Mouse (Mus musculus): ENCODE measurements around the gene Tor1aip1. TPM values are rescaled to one million over a fixed set of nuclear protein-coding genes. Genes with fewer than 3 reads are reported as not detected.

Tor1aip1 gene
- total RNA-seq, 2 experiments from 2014 or later: 79.8 to 91.5 TPM

GRCm38 (mm10) chr1:156033921-156034320, 2.4 kb downstream of the Tor1aip1 start:
- no peak for DNase-seq

GRCm38 (mm10) chr1:156028340-156028975, 7.8 kb downstream of the Tor1aip1 start:
- no peak for DNase-seq

- no peak for DNase-seq
These were observed 8.4 kb downstream of the Tor1aip1 start for GRCm38 (mm10) chr1:156027849-156028248.

- DNase-seq: no peak
These were observed 11.3 kb downstream of the Tor1aip1 start for GRCm38 (mm10) chr1:156024831-156025503.

GRCm38 (mm10) chr1:156020402-156020801, 15.9 kb downstream of the Tor1aip1 start:
- DNase-seq: no peak

GRCm38 (mm10) chr1:156019800-156020199, 16.5 kb downstream of the Tor1aip1 start:
- DNase-seq: no peak

GRCm38 (mm10) chr1:156009003-156009402, 27.3 kb downstream of the Tor1aip1 start:
- no peak for DNase-seq

GRCm38 (mm10) chr1:156005906-156006305, 30.4 kb downstream of the Tor1aip1 start:
- DNase-seq: no peak

- no peak for DNase-seq
These were observed 32.9 kb downstream of the Tor1aip1 start for GRCm38 (mm10) chr1:156003201-156003935.

- DNase-seq: no peak
These were observed 33.9 kb downstream of the Tor1aip1 start for GRCm38 (mm10) chr1:156002366-156002765.

- no peak for DNase-seq
These were observed 40.7 kb downstream of the Tor1aip1 start for GRCm38 (mm10) chr1:155995612-155996011.

GRCm38 (mm10) chr1:155994524-155994923, 41.8 kb downstream of the Tor1aip1 start:
- DNase-seq: no peak

- DNase-seq: no peak
These were observed 45.9 kb downstream of the Tor1aip1 start for GRCm38 (mm10) chr1:155990391-155990790.

- no peak for DNase-seq
These were observed 46.9 kb downstream of the Tor1aip1 start for GRCm38 (mm10) chr1:155989387-155989786.

GRCm38 (mm10) chr1:155987625-155988024, 48.7 kb downstream of the Tor1aip1 start:
- no peak for DNase-seq

- DNase-seq: no peak
These were observed 61.3 kb downstream of the Tor1aip1 start for GRCm38 (mm10) chr1:155974931-155975330.

- no peak for DNase-seq
These were observed 62.4 kb downstream of the Tor1aip1 start for GRCm38 (mm10) chr1:155973719-155974379.

- peak; percentile 97 for DNase-seq
These were observed 63.1 kb downstream of the Tor1aip1 start, which contains the start of gene Cep350 for GRCm38 (mm10) chr1:155973068-155973718. Gene Cep350 (minus strand): TSS chr1:155973255.

- DNase-seq: no peak
These were observed 63.9 kb downstream of the Tor1aip1 start for GRCm38 (mm10) chr1:155972146-155973067.
